Mouse (Mus musculus): ENCODE measurements around the gene Thsd4. TPM values are rescaled to one million over a fixed set of nuclear protein-coding genes. Genes with fewer than 3 reads are reported as not detected.

Thsd4 gene
- polyA plus RNA-seq, 1 experiment from 2014 or later = 3.0 TPM

DNA sequence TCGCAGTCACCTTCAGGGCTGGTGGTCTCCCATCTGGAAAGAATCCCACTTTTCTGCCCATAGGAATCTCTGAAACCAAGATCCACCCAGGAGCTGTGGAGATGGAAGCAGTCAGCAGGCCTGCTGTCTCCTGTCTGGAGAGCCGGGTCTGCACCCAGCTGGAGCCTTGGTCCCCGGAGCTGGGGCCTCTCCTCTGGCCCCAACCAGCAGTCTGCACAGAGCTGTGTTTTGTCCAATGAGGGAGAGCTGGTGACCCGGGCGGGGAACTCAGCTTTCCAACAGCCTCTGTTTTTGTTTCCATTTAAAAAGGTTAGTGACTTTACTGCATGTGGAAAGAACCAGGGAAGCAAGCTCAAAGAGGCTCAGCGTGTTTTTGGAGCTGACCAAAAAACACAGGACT lies 11.0 kb downstream of the Thsd4 start:
- Histone ChIP-seq H3K9ac (replicated peaks; ENCODE audit: low read length) (no peak overlapping the region), H3K4me1 (ENCODE audit: control insufficient read depth, insufficient read depth, low read length) (no peaks in the 10 kb centered on the region), H3K36me3 (replicated peaks; ENCODE audit: control insufficient read depth, insufficient read depth, low read depth, low read length) (no peaks in the 10 kb centered on the region), H3K9me3 (replicated peaks; ENCODE audit: control insufficient read depth, low read length) (no peaks in the 10 kb centered on the region), H3K27ac (replicated peaks; ENCODE audit: low read depth, low read length) (no peak overlapping the region), H3K4me3 (ENCODE audit: low read depth, low read length) (no peak overlapping the region), H3K27me3 (ENCODE audit: control insufficient read depth, insufficient read depth, low read length) (no peaks in the 10 kb centered on the region), H3K4me2 (ENCODE audit: low read depth, low read length) (no peak overlapping the region)
- 42% methylated on average over 6 of the region's 6 CpGs for WGBS
- no peak for DNase-seq (ENCODE audit: low spot score)
- ATAC-seq (replicated peaks; ENCODE audit: insufficient number of reproducible peaks, low FRiP score, low TSS enrichment, low read depth) = no peak

DNA sequence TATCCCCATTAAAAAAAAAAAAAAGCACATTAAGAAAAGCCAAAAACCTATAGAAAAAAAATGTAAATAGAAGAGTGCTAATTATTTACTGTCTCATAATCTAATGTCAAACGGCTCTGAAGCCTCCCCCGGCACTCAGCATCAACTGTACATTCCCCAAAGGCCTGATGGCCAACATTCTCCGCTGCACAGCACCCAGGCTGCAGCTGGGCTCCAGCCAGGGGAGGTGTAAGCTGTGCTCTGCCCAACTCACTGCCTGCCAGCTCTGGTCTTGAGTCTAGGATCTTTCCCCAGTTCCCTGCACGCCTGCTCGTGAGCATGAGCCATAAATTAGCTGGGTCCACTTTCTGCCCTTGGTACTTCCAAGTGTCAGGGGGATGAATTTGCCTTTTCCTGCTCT lies 15.7 kb downstream of the Thsd4 start:
- DNase-seq (ENCODE audit: low spot score) (no peak), ATAC-seq (replicated peaks; ENCODE audit: insufficient number of reproducible peaks, low FRiP score, low TSS enrichment, low read depth) (no peak)
- Histone ChIP-seq H3K36me3 (replicated peaks; ENCODE audit: control insufficient read depth, insufficient read depth, low read depth, low read length) (no peaks in the 10 kb centered on the region), H3K4me3 (ENCODE audit: low read depth, low read length) (no peak overlapping the region), H3K4me2 (ENCODE audit: low read depth, low read length) (no peak overlapping the region), H3K9ac (replicated peaks; ENCODE audit: low read length) (no peak overlapping the region), H3K9me3 (replicated peaks; ENCODE audit: control insufficient read depth, low read length) (no peaks in the 10 kb centered on the region), H3K27me3 (ENCODE audit: control insufficient read depth, insufficient read depth, low read length) (no peaks in the 10 kb centered on the region), H3K27ac (replicated peaks; ENCODE audit: low read depth, low read length) (no peak overlapping the region), H3K4me1 (ENCODE audit: control insufficient read depth, insufficient read depth, low read length) (no peaks in the 10 kb centered on the region)
- 62% methylated on average over 5 of the region's 5 CpGs for WGBS

DNA sequence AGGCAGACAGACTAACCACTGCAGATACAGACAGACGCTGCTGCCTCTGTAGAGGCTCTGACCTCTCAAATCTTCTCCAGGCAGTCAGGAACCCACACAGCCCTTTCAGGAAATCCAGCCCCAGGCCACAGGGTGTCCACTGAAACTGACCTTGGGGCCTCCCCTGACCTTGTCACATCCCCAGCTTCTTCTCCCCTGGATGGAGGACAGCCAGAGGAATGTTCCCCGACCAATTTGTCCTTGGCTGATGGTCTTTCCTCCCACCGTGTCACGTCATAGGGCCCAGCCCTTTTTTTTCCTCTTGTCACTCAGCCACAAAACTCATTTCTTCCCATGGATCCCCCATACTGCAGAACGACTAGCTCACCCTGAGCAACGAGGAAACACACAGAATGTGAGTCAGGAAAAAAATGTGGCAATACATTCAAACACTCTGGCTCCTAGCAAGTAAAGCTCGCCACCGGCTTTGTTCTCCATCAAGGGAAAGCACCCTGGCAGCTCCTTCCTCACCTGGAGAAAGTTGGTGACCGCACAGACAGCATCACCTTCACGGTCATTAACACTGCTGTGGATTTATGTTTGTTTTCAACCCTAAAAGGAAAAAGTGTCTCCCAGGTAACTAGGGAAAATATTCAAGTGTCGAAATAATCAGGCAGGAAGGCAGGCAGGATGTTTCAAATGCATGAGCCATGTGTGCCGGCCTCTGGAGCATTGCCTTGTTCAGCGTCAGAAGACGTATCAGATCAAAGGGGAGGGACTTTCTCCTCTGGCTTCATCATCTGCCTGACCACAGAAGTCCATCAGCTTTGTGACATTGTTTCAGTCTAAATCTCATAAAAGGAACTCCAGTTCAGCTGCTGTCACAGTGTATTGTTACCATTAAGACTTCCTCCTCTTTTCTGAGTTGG lies 17.2 kb downstream of the Thsd4 start:
- Histone ChIP-seq H3K36me3 (replicated peaks; ENCODE audit: control insufficient read depth, insufficient read depth, low read depth, low read length) (no peaks in the 10 kb centered on the region), H3K4me3 (ENCODE audit: low read depth, low read length) (no peak overlapping the region), H3K27me3 (ENCODE audit: control insufficient read depth, insufficient read depth, low read length) (no peaks in the 10 kb centered on the region), H3K4me1 (ENCODE audit: control insufficient read depth, insufficient read depth, low read length) (no peaks in the 10 kb centered on the region), H3K4me2 (ENCODE audit: low read depth, low read length) (no peak overlapping the region), H3K9ac (replicated peaks; ENCODE audit: low read length) (no peak overlapping the region), H3K27ac (replicated peaks; ENCODE audit: low read depth, low read length) (no peak overlapping the region), H3K9me3 (replicated peaks; ENCODE audit: control insufficient read depth, low read length) (no peaks in the 10 kb centered on the region)
- DNase-seq (ENCODE audit: low spot score) (no peak), ATAC-seq (replicated peaks; ENCODE audit: insufficient number of reproducible peaks, low FRiP score, low TSS enrichment, low read depth) (no peak)
- WGBS = 65% methylated on average over 14 of the region's 14 CpGs

DNA sequence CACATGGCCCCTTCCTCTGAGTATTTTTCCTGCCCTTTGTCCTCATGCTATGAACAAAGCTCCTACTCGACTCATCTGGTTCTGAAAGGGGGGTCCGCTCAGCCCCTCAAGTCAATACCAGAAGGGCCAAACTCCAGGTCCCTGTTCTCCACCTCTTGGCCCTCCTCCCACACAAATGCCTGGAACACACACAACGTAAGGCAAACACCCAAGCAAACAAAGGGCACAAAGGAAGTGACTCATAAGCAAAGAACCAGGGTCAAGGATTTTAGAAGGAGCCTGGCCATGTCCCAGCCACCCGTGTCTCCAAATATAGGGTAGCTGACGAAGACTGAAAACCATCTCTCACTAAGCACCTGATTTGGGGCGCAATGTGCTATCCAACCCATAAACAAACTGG lies 19.6 kb downstream of the Thsd4 start:
- 76% methylated on average over 6 of the region's 6 CpGs for WGBS

DNA sequence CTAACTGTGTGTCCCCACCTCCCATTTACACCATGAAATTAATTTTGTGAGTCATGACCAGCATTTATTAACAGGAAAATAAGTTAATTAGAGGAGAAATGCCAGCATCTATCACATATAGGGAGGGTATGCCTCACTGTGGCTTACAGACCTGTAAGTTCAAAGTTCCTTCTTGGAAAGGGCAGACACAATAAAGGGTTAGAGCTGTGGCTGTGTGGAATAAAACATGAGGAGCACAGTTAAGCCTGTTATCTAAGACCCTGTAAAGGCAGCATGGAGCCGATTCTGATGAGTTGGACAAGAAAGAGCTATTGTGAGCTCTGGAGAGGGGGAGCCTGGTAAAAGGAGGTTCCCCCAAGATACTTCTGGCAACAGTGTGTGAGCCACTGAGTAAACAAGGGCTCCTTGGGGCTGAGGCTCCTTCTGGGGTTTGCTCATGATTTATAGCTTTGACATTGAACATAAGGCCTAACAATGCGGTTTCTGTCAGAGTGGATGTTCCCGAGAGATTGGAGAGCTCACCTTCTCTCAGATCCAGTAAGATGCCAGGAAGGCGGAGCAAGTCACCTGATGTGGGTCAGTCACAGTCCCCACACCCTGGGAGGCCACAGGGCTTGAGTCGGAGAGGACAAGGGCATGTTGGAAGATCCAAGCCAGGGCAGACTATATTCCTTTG lies 20.2 kb downstream of the Thsd4 start:
- ATAC-seq (replicated peaks; ENCODE audit: insufficient number of reproducible peaks, low FRiP score, low TSS enrichment, low read depth) = no peak

More for the DNA sequence above, 19.6 kb downstream of the Thsd4 start:
- Histone ChIP-seq H3K4me3 (ENCODE audit: low read depth, low read length) (no peak overlapping the region), H3K9me3 (replicated peaks; ENCODE audit: control insufficient read depth, low read length) (no peaks in the 10 kb centered on the region), H3K36me3 (replicated peaks; ENCODE audit: control insufficient read depth, insufficient read depth, low read depth, low read length) (no peaks in the 10 kb centered on the region), H3K27me3 (ENCODE audit: control insufficient read depth, insufficient read depth, low read length) (no peaks in the 10 kb centered on the region), H3K4me2 (ENCODE audit: low read depth, low read length) (no peak overlapping the region), H3K9ac (replicated peaks; ENCODE audit: low read length) (no peak overlapping the region), H3K27ac (replicated peaks; ENCODE audit: low read depth, low read length) (no peak overlapping the region), H3K4me1 (ENCODE audit: control insufficient read depth, insufficient read depth, low read length) (no peaks in the 10 kb centered on the region)
- ATAC-seq (replicated peaks; ENCODE audit: insufficient number of reproducible peaks, low FRiP score, low TSS enrichment, low read depth) = no peak
- DNase-seq (ENCODE audit: low spot score) = no peak

DNA sequence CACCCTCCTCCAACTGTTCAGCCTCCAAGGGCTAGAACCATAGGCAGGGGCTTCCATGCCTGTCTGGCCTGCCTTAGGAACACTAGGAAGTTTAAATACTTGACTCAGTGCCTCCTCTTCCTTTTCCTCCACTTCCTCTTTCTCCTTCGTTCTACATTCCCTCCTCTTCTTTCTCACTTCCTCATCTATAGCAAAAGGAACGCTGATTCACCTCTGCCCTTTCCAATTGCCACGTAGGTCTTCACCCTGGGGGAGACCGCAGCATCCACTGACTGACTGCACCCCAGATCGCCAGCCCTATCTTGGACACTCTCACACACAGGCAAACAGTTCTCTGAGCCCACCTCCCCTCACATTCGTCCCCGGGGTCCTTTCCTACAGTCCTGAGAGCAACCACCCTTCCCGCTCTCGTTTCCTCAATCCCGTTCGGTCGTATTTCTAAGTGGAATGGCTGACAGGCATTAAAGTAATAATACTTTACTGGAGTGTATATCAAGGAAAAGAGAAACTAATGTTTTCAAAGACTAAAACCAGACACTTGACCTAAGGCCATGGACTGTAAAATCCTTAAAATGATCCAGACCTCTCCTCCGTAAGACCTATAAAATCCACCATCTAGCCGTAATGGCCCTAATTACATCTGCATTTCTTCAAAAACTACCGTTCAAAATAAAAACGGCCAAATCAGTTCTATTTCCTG lies 29.4 kb downstream of the Thsd4 start:
- Histone ChIP-seq H3K36me3 (replicated peaks; ENCODE audit: control insufficient read depth, insufficient read depth, low read depth, low read length) (no peaks in the 10 kb centered on the region), H3K27me3 (ENCODE audit: control insufficient read depth, insufficient read depth, low read length) (no peaks in the 10 kb centered on the region), H3K9me3 (replicated peaks; ENCODE audit: control insufficient read depth, low read length) (no peaks in the 10 kb centered on the region), H3K27ac (replicated peaks; ENCODE audit: low read depth, low read length) (no peak overlapping the region), H3K4me1 (ENCODE audit: control insufficient read depth, insufficient read depth, low read length) (peaks cover 3% of the 10 kb centered on the region; the same call in 1 of the 2 replicates), H3K4me3 (ENCODE audit: low read depth, low read length) (no peak overlapping the region), H3K9ac (replicated peaks; ENCODE audit: low read length) (no peak overlapping the region), H3K4me2 (ENCODE audit: low read depth, low read length) (no peak overlapping the region)
- DNase-seq (ENCODE audit: low spot score) (peak; percentile 28), ATAC-seq (replicated peaks; ENCODE audit: insufficient number of reproducible peaks, low FRiP score, low TSS enrichment, low read depth) (no peak)
- WGBS = 70% methylated on average over 16 of the region's 16 CpGs

More for the DNA sequence above, 20.2 kb downstream of the Thsd4 start:
- H3K4me2 ChIP-seq (ENCODE audit: low read depth, low read length) = no peak overlapping the region
- H3K4me3 ChIP-seq (ENCODE audit: low read depth, low read length) = no peak overlapping the region
- no peaks in the 10 kb centered on the region for H3K9me3 ChIP-seq (replicated peaks; ENCODE audit: control insufficient read depth, low read length)
- no peak overlapping the region for H3K9ac ChIP-seq (replicated peaks; ENCODE audit: low read length)
- H3K4me1 ChIP-seq (ENCODE audit: control insufficient read depth, insufficient read depth, low read length) = no peaks in the 10 kb centered on the region
- H3K27ac ChIP-seq (replicated peaks; ENCODE audit: low read depth, low read length) = no peak overlapping the region
- H3K27me3 ChIP-seq (ENCODE audit: control insufficient read depth, insufficient read depth, low read length) = no peaks in the 10 kb centered on the region
- 76% methylated on average over 5 of the region's 5 CpGs for WGBS
- no peak for DNase-seq (ENCODE audit: low spot score)
- no peaks in the 10 kb centered on the region for H3K36me3 ChIP-seq (replicated peaks; ENCODE audit: control insufficient read depth, insufficient read depth, low read depth, low read length)

DNA sequence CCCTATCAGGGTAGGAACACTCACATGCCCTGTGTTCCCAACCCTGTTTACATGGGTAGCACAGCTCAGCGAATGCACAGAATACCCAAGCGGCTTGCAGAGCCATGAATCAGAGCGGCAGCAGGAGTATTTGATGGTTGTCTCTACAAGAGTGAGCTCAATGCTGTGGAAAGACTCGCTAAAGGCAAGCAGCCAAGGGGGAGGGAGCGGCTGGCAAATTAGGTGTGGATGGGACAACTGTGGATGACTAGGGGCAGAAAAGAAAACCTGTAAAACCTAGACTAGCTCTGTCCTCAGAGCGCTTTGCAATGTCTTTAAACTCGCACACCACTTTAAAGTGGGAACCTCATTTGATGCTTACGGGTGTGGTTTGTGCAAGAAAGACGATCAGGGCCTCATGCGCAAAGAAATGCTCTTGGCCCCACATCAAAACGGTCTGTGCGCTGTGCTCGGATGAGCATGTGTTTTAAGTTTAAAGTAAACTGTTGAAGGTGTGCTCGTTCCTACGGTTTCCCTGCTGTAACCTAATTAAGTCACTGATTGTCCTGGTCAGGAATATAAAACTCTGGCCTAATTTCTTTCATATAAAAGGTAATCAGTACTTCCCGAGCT lies 30.3 kb downstream of the Thsd4 start:
- no peak overlapping the region for H3K27ac ChIP-seq (replicated peaks; ENCODE audit: low read depth, low read length)
- WGBS = 67% methylated on average over 16 of the region's 16 CpGs
- no peaks in the 10 kb centered on the region for H3K27me3 ChIP-seq (ENCODE audit: control insufficient read depth, insufficient read depth, low read length)
- H3K4me1 ChIP-seq (ENCODE audit: control insufficient read depth, insufficient read depth, low read length) = peaks cover 3% of the 10 kb centered on the region; the same call in 1 of the 2 replicates
- no peak overlapping the region for H3K4me2 ChIP-seq (ENCODE audit: low read depth, low read length)
- no peaks in the 10 kb centered on the region for H3K9me3 ChIP-seq (replicated peaks; ENCODE audit: control insufficient read depth, low read length)
- DNase-seq (ENCODE audit: low spot score) = peak; percentile 64
- no peak for ATAC-seq (replicated peaks; ENCODE audit: insufficient number of reproducible peaks, low FRiP score, low TSS enrichment, low read depth)
- no peak overlapping the region for H3K4me3 ChIP-seq (ENCODE audit: low read depth, low read length)
- H3K36me3 ChIP-seq (replicated peaks; ENCODE audit: control insufficient read depth, insufficient read depth, low read depth, low read length) = no peaks in the 10 kb centered on the region
- no peak overlapping the region for H3K9ac ChIP-seq (replicated peaks; ENCODE audit: low read length)
